Mouse (Mus musculus) heart, postnatal 4 days (tissue): ENCODE measurements around the gene Gstt2. TPM values are rescaled to one million over a fixed set of nuclear protein-coding genes. Genes with fewer than 3 reads are reported as not detected.

ENCODE experiments used
- DNase-seq: peaks from one replicate; pipeline ENCODE4 v3.0.0; 2021
- total RNA-seq, 2 experiments: library from RNA; stranded (reverse); gene quantifications; 2 replicates each; pipeline ENCODE4 v1.2.3; 2021

Gene Gstt2
- 1 to 10 TPM; 8.7 to 9.6 TPM for total RNA-seq

GRCm38 (mm10) chr10:75837248-75837759 lies at the start of gene Gstt2:
Gene Gstt2, minus strand, starts transcription at chr10:75837424.
- peak; percentile 95 for DNase-seq

DNA sequence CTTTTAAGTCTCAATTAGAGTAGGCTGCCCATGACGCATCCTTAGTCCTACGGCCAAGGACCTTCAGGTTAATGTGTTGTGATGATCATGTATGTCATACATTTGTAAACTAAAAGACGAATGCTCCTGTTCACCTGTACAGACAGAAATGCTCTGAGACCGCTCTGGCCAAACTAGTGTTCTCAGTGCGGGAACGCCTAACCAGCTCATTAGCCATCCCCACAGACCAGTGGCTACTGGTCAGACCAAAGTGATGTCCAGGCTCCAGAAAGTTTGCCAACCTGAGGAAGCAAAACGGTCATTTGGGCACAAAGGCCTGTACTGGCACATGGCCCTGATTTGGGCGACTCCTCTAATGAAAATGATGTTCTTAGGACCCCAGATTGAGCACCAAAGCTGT lies 47.5 kb upstream of the Gstt2 start:
- DNase-seq, result no peak

DNA sequence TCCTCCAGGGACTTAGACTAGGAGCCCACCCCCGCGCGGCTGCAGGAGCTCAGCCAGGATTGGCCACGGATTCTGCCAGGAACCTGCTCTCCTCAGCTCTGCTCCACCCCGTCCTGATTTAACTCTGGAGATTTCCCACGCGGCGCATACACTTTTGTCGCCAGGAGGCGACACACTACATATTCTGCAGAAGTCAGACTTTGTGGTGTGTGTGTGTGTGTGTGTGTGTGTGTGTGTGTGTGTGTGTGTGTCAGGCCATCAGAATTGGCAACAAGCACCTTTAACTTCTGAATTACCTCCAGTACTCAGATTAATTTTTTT lies 46.0 kb upstream of the Gstt2 start:
- DNase-seq, result peak; percentile 87

- DNase-seq, result no peak
These were observed 45.4 kb upstream of the Gstt2 start for GRCm38 (mm10) chr10:75882433-75883231.

GRCm38 (mm10) chr10:75881578-75882432 lies 44.6 kb upstream of the Gstt2 start:
- DNase-seq, result no peak

DNA sequence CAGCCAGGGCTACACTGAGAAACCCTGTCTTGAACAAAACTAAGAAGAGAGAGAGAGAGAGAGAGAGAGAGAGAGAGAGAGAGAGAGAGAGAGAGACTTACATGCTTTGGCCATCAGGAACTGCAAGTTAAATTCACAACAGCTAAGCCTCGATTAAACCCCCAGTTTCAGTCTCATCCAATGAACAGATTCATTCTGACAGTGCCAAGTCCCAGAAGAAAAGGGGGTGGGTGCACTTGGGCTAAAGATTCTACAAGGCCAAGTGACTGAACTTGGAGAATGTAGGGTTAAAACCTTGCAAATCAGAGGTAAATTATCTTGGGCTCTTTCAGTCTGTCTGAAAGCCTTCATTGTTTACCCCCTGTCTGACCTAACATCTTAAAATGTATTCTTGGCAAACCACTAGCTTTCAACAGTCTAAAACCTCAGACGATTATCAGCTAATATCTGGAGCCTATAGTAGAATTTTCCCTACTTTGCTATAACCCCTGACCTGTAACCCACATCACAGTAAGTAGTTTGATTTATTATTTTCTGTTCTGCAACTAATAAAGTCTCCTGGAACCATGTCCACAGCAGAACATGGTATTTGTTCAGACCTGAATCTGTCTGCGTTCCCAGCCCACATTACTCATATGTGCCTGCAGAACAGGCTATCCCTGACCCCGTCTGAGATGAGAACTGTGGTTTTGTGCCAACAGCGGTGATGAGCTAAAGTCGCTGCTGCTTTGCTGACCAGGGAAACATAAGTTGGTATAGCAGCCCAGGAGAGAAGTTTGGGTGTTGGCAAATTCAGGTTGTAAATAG lies 43.8 kb upstream of the Gstt2 start:
- no peak for DNase-seq

- no peak for DNase-seq
These were observed 43.1 kb upstream of the Gstt2 start for GRCm38 (mm10) chr10:75880351-75880750.

GRCm38 (mm10) chr10:75878836-75879235 lies 41.6 kb upstream of the Gstt2 start:
- no peak for DNase-seq

- no peak for DNase-seq
These were observed 36.4 kb upstream of the Gstt2 start for GRCm38 (mm10) chr10:75873543-75874170.

DNA sequence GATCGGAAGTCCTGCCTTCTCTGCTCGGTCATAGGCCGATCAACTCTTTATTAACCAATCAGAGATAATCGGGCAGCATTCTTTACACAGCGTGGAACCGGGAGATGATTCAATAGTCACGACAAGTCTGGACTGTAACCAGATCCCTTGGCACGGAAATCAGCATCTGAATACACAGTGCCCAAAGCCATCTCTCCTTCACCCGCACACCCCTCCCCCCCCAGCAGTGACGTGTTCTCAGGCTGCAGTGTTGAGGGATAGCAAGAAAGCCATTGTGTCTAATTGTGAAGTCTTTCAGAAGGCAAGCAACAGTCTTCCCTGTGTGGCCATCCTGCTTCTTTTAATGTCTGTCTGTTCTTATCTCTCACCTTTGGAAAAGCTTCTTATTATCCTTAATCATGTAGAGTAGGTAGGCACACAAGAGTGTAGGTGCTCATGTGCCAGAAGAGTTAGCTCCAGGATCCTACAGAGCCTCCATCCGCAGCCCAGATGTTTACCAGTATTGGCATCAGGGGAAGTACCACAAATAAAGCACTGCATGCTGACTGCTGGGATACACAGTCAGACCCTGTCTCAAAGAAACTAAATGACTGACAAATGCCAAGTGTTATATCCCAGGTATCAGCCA lies 35.8 kb upstream of the Gstt2 start:
- DNase-seq, result peak; percentile 83

- no peak for DNase-seq
These were observed 35.0 kb upstream of the Gstt2 start for GRCm38 (mm10) chr10:75872025-75872914.

DNA sequence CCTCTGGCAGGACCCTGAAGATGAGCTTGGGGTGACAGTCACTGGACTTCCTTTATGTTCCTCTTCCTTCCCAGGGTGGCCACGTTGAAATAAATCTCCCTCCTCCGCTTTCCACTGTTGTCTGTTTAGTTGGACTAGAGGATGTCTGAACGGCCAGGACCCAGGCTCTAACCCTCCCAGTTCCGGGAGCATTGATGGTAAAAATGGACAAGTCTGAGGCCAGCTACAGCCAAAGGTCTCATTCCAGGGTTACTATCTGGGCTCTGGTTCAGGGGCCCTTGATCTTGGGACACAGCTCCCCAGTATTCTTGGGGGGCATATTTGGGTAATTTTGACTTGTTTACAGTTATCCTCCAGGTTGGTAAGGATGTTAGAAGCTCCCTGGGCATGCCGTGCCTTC lies 24.4 kb upstream of the Gstt2 start:
- DNase-seq, result no peak

DNA sequence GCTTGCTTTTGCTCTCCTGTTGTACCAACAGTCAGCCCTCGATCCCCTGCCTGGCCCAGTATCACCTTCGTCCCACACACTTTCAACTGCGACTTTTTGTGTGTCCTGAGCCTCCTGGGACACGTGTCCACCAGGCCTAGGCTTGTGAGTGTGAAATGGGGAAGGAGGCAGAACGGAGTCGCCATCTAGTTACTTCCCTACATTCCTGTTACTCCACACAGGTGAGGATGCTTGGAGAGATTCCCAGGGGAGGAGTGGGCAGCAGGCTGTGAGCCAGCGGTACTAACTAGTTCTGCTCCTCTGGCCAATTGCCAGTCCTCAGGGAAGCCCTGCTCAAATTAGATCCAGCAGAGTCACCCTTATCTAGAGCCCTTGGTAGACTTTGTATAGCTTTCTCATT lies 23.5 kb upstream of the Gstt2 start:
- DNase-seq, result peak; percentile 69

DNA sequence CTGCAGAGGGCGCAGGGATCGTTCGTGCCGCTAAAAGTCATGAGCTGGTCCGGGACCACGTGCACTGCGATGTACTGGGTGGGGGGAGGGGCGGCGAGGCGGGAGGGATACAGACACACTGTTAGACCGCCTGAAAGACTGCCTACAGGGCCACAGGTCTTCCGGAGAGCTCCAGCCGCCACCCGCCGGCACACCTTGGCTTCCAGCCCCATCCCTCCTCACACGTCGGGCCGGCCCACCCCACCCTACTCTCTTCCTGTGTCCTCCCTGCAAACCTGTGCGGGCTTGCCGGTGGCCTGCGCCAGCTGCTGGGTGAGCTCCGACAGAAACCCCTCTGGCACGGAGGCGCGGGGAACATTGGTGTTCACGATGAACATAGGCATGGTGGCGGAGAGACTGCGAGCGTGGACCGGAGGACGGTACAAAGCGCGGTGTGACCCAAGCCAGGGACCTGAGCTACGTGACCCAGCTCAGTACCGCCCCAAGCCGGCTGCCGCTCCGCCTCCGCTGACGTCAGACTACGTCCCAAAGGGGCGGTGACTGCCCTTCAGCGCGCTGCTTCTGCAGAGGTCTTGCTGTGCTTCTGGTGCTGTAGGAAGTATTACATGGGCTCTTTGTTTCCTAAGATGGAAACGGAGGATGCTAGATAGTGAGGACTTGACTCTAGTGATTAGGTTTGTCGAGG lies 22.7 kb upstream of the Gstt2 start, which contains the start of gene Mif:
TSS of gene Mif (minus strand) at position 455 of the 685 bp plus-strand sequence.
- peak; percentile 90 for DNase-seq

DNA sequence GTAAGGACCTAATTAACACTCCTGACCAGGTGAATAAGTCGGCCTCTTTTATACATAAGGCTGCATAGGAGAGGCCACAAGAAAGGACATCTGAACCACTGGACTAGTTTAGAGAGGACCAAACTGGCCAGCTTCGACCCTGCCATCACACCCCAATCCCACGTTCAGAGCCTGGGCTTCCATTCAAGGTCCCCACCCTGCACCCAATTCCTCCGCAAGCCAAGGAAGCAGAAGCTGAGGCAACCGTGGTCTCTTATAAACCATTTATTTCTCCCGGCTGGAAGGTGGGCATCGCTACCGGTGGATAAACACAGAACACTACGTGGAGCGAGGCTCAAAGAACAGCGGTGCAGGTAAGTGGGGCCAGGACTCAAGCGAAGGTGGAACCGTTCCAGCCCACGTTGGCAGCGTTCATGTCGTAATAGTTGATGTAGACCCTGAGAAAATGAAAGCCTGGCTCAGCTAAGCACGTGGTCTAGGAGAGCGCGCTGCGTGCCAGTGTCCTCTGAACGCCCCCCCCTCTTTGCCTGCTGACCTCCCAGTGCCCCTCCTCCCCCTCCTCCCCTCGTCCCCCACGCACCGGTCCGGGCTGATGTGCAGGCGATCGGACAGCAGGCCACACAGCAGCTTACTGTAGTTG lies 22.0 kb upstream of the Gstt2 start:
- peak; percentile 34 for DNase-seq

DNA sequence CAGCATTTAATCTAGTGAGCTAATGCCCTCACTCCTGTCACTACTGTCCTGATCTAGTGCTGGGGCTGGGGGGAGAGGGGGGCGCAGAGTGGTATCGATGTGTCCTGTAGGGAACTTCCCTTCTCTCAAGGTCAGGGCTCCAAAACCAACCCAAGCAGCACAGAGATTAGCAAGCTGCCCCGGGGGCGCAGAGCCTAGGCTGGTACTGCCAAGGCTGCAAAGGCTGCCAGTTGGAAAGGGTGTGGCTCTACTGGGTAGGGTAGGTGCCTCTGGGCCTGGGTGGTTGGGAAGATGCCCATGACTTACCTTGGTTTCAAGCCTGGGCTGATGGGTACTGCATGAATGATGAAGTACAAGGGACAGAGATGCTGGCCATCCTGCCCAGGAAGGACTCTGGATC lies 20.4 kb upstream of the Gstt2 start:
- no peak for DNase-seq

DNA sequence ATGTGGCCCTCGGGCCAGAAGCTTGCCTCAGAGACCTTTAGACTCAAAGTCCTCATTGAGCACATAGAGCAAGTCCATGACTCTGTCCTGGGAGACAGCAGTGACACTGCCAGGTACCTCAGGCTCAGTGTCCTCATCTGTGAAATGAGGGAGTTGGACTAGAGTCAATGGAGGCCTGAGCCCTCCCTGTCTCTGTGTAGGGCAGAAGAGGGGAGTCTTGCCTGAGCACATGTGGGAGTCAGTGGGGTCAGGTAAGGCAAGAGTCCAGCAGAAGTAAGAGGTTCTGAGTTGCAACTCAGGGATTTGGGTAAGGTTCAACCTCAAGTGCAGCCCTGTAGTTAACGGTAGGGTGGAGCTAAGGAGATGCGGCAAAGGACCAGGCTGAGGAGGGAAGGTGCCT lies 19.8 kb upstream of the Gstt2 start:
- no peak for DNase-seq

DNA sequence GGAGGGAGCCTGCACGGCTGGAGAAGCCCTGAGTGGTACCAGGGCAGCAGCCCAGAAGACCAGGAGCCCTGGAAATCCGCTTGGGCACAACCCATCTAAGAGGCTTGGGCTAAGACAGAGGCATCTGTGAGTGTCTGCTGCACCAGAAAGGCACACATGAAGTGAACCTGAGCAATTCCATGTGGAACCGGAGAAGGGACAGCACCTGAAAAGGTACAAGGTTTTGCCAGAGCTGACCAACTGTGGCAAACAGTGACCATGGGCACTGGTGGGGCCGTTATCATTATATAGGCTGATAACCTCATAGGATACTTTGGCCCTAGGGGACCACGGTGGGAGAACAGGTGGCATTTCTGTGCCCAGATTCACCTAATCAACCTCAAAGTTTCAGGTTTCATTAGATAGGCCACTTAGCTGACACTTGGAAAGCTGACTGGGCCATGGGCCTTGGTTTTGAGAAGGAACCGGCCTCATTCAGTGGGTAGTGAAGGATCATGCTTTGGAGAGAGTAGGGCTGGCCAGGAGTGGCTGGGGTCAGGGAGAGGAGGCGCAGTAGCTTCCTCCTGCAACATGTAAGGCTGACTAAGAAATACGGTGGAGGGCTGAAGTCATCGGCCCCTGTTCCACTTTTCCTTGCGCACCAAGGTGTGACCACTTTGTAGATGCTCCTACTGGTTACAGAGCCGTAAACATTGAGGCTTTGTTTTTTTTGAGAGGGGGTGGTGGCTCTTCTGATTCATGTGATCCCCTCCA lies 19.1 kb upstream of the Gstt2 start:
- DNase-seq, result no peak
